Mouse (Mus musculus): ENCODE data around the gene Smurf1.

Smurf1 gene

DNA sequence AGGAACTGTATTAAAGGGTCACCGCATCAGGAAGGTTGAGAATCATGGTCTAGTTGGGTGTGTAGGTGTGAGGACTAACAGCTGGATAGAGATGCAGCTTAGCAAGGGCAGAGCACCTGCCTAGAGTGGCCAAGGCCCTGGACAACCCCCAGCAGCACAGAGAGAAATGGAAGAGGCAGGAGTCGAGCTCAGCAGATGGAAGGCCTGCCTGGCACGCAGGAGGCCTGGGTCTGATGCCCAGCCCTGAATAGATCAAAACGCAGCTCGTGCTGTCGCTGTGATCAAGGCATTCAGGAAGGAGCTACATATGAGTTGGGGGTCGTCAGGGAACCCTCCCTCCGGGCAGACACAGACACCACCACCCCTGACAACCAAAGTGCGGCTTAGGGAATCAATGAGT lies 7.4 kb downstream of the Smurf1 start:
- in situ Hi-C loops (cut with MboI, MseI), result no loop called here

DNA sequence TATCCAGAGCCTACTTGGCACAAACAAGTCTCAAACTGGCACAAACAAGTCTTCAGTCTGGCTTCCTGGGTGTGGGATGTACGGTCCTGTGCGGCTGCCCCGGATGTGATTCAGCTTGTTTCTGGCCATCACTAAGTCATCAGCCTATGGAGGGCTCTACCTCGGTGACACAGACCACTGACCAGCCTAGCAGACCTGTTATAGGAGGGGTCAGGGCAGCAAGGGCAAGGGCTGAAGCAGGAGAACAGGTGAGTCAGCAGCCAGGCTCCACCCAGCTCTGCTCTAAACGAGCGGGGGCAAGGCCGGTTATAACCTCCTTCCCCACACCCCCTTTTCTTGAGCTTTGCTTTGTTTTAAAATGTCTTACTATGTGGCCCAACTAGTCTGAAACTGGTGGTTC lies 11.2 kb downstream of the Smurf1 start:
- in situ Hi-C loops (cut with MboI, MseI), result no loop called here

DNA sequence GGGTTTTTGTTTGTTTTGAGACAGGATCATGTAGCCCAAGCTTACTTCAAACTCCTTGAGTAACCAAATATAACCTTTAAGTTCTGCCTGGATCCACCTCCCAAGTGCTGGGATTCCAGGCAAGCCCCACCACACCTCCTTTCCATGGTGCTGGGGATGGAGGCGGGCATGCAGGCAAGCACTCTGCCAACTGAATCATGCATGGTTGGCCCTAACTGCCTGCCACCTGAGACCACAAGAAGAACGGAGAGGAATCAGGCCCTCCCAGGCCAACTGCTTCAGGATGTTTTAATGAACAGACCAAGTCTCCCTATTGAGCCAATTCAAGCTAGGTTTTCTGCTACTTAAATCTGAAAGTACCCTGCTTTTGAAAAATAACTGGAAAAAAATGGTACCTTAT lies 13.1 kb downstream of the Smurf1 start:
- in situ Hi-C loops (cut with MboI, MseI), result no loop called here

GRCm38 (mm10) chr5:144950428-144951051 lies 15.1 kb downstream of the Smurf1 start:
- in situ Hi-C loops (cut with MboI, MseI), result no loop called here

DNA sequence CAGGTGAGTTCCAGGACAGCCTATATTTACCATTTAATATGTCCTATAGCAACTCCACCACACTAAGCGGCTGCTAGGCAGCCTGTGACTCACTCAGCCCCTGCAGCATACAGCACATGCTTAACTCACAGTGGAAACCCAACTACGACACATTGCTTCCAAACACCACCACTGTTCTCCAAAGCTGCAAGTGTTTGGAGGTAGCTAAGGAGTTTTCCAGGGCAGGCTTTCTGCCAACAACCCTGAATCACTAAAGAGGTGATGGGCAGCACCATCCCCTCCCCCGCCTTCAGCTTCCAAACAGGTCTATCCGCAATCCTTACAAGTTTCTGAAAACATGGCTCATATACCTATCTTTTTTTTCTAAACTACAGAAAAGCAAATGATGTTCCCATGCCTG lies 15.8 kb downstream of the Smurf1 start:
- in situ Hi-C loops (cut with MboI, MseI), result no loop called here

DNA sequence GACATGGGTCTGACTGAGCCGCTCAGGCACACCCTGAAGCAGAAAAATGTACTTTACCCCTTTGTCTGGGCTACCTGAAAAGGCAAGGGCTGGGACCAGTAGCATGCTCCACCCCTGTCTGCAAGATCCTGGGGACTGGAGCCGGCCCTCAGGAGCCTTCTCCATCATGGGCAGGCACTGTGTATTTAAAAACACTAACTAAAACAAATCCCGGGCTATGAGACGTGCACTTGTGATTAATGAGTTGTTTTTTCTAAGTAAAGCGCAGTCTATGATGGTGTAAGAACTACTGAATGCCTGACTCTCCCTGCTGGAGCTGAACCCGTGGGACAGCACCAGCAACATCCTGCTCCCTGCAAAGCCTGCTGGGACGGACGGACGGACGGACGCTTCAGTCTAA lies 17.2 kb downstream of the Smurf1 start:
- in situ Hi-C loops (cut with MboI, MseI), result no loop called here

GRCm38 (mm10) chr5:144948002-144948401 lies 17.6 kb downstream of the Smurf1 start:
- in situ Hi-C loops (cut with MboI, MseI), result no loop called here

DNA sequence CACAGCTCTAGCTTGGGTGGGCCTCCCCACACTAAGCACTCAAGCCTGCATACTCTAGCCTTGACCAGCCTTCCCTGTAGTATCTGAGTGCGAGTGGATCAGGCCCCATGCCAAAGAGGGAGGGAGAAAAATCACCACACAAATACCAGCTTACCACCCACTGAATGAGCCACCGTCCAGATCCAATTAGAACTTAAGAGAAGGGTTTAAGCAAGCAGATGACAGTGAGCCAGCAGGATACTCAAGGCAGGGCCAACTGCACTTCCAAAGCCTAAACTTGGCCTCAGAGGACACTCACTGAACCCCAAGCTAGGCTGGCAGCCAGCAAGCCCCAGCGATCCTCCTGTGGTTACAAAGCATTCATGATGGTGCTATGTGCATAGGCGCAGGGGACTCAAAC lies 19.6 kb downstream of the Smurf1 start:
- in situ Hi-C loops (cut with MboI, MseI), result no loop called here

- in situ Hi-C loops (cut with MboI, MseI), result no loop called here
Measured at GRCm38 (mm10) chr5:144944932-144945331, 20.7 kb downstream of the Smurf1 start.

DNA sequence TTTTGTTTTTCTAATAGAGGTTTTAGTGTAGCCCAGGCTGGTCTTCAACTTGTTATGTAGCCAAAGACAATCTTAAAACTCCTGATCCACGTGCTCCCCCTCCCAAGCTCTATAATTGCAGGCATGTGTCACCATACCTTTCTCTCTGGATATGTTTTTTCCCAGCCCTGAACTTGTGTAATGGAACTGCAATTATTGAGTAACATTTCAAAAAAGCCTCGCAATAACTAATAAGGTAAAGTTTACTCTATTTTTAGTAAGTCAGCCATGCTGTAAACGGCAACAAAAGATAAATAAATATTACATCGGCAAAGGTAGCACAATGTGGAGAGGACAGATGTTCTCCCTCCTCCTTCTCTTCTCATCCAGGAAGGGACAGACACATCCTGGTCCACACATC lies 21.3 kb downstream of the Smurf1 start:
- in situ Hi-C loops (cut with MboI, MseI), result no loop called here

- in situ Hi-C loops (cut with MboI, MseI), result no loop called here
Measured at GRCm38 (mm10) chr5:144943346-144943745, 22.3 kb downstream of the Smurf1 start.

DNA sequence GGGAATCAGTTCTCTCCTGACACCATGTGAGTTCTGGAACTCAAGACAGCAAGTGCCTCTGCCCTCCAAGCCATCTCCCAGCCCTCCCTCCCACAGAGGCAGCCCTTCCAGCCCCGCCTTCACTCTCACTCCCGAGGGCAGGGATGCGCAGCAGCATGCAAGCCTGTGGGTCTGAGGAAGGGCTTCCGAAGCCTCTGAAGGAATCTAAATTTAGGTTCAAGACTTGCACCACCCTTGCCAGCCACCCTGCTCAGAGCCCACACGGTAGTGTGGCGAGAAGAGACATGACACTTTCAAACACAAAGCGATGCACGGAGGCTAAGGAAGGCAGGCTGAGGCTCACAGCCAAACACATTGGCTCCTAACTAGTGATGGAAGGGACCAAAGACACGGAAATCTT lies 23.2 kb downstream of the Smurf1 start:
- in situ Hi-C loops (cut with MboI, MseI), result no loop called here

- in situ Hi-C loops (cut with MboI, MseI), result no loop called here
Measured at GRCm38 (mm10) chr5:144940904-144941303, 24.7 kb downstream of the Smurf1 start.

GRCm38 (mm10) chr5:144937304-144937703 lies 28.3 kb downstream of the Smurf1 start:
- in situ Hi-C loops (cut with MboI, MseI), result no loop called here

- in situ Hi-C loops (cut with MboI, MseI), result no loop called here
Measured at GRCm38 (mm10) chr5:144933486-144933885, 32.2 kb downstream of the Smurf1 start.

GRCm38 (mm10) chr5:144931841-144932240 lies 33.8 kb downstream of the Smurf1 start:
- in situ Hi-C loops (cut with MboI, MseI), result no loop called here

- in situ Hi-C loops (cut with MboI, MseI), result loop anchor here in 1 of 2 experiments (10.0 kb wide), 1 partner anchor 1334 kb away; no protein-coding TSS in a partner anchor
Measured at GRCm38 (mm10) chr5:144928856-144929713, 36.6 kb downstream of the Smurf1 start.

DNA sequence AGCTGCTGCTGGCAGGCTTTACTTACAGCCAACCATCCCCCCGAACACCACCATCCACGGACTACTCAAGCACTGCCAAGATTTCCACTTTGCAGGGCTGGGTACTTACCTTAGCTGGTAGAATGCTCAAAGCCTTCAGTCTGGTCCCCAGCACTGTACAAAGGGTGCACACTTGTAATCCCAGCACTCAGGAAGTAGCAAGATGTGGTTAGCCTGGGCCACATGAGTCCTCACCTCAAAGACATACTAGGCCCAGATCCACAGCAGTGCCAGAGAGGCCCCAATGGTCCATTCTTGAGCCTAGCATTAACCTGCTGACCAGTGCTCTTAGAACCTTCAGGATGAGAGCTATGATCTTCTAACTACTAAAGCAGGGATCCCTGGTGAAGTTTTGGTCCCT lies 39.4 kb downstream of the Smurf1 start:
- in situ Hi-C loops (cut with MboI, MseI), result loop anchor here in 1 of 2 experiments (10.0 kb wide), 1 partner anchor 1331 kb away; no protein-coding TSS in a partner anchor

DNA sequence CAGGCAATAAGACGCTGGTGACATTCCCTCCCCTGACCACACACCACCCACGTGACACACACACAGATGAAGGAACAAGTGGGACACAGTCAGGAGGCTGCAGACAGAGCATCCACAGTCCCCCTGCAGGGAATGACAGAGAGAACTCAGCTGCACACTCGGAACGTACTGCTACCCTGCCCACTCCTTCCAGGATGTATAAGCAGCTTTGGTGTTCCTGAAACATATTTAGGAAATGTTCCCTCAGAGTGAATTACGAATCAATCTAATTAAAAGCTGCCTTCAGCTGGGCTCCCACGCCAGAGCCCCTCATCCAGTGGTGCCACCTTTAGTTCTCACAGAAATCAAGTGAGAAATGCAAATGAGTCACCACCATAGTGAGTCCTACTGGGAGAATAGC lies 42.3 kb downstream of the Smurf1 start:
- in situ Hi-C loops (cut with MboI, MseI), result loop anchor here in 1 of 2 experiments (10.0 kb wide), 1 partner anchor 1329 kb away; no protein-coding TSS in a partner anchor

DNA sequence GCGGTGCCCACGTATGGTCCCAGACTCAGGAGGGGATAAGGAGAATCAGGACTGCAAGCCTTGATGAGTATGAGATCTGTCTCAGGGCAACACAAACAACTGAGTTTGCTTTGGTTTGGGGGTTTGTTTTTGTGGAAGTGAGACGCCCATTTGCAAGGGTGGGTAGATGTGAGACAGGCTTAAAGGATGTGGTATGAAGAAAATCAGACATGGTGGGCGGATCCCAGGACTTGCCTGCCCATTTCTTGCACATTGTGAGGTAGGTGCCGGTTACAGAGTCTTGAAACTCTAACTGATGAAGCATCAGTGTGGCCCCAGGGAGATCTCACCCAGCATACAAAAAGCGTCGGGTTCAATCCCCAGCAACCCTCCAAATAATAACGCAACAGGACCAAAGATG lies 45.9 kb downstream of the Smurf1 start:
- in situ Hi-C loops (cut with MboI, MseI), result loop anchor here in 1 of 2 experiments (10.0 kb wide), 1 partner anchor 1325 kb away; no protein-coding TSS in a partner anchor

DNA sequence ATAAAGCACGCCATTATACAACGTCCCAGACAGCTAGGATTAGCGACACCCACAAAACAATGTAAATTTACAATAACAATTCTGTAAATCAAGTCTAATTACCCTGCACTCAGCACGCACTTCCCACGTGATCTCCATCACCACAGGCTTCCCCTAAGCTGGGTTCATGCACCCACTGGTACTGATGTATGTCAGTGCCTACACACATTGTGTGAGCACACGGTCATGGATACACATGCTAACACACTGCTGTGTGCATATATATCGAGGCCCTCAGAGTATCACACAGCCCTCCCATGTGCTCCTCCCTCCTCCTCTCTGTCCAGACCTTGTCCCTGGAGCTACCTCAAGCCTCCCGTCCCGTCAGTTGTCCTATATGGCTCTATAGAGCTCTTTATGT lies 46.5 kb downstream of the Smurf1 start:
- in situ Hi-C loops (cut with MboI, MseI), result no loop called here

- in situ Hi-C loops (cut with MboI, MseI), result no loop called here
Measured at GRCm38 (mm10) chr5:144918204-144918603, 47.4 kb downstream of the Smurf1 start.

DNA sequence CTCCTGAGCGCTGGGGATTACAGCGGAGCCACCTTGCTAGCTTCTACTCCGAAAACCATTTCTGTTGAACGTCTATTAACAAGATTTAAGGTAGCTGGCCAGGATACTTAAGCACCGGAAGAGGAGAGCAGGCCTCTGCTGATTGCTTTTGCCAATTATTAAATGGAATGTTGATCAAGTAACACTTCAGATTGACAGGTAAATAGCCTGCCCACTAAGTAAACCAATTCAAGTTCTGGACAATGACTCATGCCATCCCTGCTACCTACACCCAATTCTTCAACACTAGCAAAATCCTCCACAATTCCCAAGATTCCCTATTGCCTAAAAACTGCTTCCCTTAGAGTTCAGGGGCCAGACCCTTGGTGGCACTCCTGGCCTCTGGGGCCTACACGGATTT lies 48.5 kb downstream of the Smurf1 start:
- in situ Hi-C loops (cut with MboI, MseI), result no loop called here
